Mouse (Mus musculus): ENCODE measurements around the gene 5730455P16Rik. TPM values are rescaled to one million over a fixed set of nuclear protein-coding genes. Genes with fewer than 3 reads are reported as not detected.
"Not testable (repeated sequence)": the region's sequence is repeated elsewhere in the genome, so short reads cannot be mapped to it uniquely, and the experiment has no call there.

5730455P16Rik gene
- polyA plus RNA-seq, 1 experiment from 2014 or later, result 40.4 TPM

DNA sequence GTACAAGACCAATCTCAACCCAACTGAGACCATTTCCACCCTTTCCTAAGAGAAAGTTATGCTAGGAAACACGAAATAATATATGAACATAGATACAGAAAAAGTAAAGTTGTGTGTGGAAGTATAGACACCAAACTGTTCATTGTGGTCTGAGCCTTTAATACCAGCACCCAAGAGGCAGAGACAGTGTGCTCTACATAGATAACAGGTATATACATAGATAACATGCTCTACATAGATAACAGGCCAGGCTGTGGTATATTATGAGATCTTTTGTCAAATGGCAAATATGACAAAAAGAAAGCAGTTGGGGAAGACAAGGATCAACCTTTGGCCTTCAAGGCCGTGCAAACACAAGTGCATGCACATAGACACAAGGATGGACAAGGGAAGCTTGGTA, 32.5 kb upstream of the 5730455P16Rik start:
- no peak for DNase-seq (ENCODE audit: low spot score)
- ATAC-seq (ENCODE audit: low FRiP score), result no peak
- WGBS, result 94% methylated on average over 2 of the region's 2 CpGs
- Histone ChIP-seq H3K36me3 (replicated peaks; ENCODE audit: control insufficient read depth, insufficient read depth) (peaks cover 61% of the 10 kb centered on the region), H3K4me3 (replicated peaks; ENCODE audit: low read length) (no peak overlapping the region), H3K27me3 (ENCODE audit: control insufficient read depth, insufficient read depth, low read length) (no peaks in the 10 kb centered on the region), H3K4me1 (replicated peaks; ENCODE audit: control insufficient read depth, insufficient read depth, low read length) (no peaks in the 10 kb centered on the region), H3K4me2 (replicated peaks) (no peak overlapping the region), H3K9ac (no peak overlapping the region), H3K9me3 (ENCODE audit: control insufficient read depth, low read length) (no peaks in the 10 kb centered on the region), H3K27ac (no peak overlapping the region)

DNA sequence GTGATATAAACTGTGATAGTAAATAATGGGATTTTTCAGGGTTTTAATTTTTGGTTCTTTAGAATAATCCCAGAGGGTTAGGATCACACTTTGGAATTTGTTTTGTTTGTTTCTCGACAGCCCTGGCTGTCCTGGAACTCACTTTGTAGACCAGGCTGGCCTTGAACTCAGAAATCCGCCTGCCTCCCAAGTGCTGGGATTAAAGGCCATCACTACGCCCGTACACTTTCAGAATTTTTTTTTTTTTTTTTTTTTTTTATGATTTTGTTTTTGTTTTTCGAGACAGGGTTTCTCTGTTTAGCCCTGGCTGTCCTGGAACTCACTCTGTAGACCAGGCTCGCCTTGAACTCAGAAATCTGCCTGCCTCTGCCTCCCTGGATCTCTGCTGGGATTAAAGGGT, 30.0 kb upstream of the 5730455P16Rik start:
- not testable (repeated sequence) for H3K4me1 ChIP-seq (replicated peaks; ENCODE audit: control insufficient read depth, insufficient read depth, low read length); H3K4me3 ChIP-seq (replicated peaks; ENCODE audit: low read length); H3K9me3 ChIP-seq (ENCODE audit: control insufficient read depth, low read length); ATAC-seq (ENCODE audit: low FRiP score); H3K4me2 ChIP-seq (replicated peaks); H3K27ac ChIP-seq; DNase-seq (ENCODE audit: low spot score); H3K9ac ChIP-seq; H3K27me3 ChIP-seq (ENCODE audit: control insufficient read depth, insufficient read depth, low read length)
- H3K36me3 ChIP-seq (replicated peaks; ENCODE audit: control insufficient read depth, insufficient read depth), result peaks cover 74% of the 10 kb centered on the region
- 98% methylated on average over 6 of the region's 6 CpGs for WGBS

DNA sequence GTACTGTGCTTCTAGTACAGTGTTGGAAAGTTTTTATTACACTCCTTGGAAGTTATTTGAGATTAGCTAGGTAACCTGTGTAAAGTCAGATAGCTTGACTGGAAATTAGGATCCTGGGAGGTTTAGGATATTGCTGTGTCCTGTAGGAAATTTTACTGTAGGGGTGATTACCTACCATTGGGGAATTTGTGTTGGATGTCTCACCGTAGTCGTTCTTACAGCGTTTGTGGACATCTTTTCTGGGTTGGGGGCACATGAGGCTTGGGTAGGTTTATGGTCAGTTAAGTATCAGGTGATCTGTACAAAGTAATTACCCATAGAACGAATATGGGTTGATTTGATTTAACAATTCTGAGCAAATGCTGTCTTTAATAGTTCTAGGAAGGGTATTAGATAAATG, 18.8 kb upstream of the 5730455P16Rik start:
- no peaks in the 10 kb centered on the region for H3K27me3 ChIP-seq (ENCODE audit: control insufficient read depth, insufficient read depth, low read length)
- no peaks in the 10 kb centered on the region for H3K9me3 ChIP-seq (ENCODE audit: control insufficient read depth, low read length)
- H3K9ac ChIP-seq, result no peak overlapping the region
- H3K4me2 ChIP-seq (replicated peaks), result no peak overlapping the region
- ATAC-seq (ENCODE audit: low FRiP score) (no peak), DNase-seq (ENCODE audit: low spot score) (no peak)
- peaks cover 84% of the 10 kb centered on the region for H3K36me3 ChIP-seq (replicated peaks; ENCODE audit: control insufficient read depth, insufficient read depth)
- H3K4me3 ChIP-seq (replicated peaks; ENCODE audit: low read length), result no peak overlapping the region
- no peak overlapping the region for H3K27ac ChIP-seq
- H3K4me1 ChIP-seq (replicated peaks; ENCODE audit: control insufficient read depth, insufficient read depth, low read length), result no peaks in the 10 kb centered on the region
- WGBS, result 94% methylated on average over 4 of the region's 4 CpGs

DNA sequence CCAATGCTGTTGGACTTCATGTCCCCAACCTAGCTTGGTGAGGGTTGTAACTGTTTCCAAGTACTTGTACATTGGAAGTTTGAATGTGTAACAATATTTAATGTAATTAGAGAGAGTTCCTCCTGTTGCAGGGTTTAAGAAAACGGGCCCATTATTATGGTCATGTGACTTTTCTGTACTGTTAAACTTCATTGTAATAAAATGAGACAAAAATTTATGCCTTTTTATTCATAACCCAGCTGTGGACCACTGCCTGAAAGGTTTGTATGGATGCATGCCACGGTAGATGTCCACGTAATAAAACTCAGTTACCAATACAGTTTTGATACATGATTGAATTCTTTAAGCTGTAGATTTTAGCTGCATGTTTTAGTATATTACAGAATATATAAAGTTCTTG, 18.1 kb upstream of the 5730455P16Rik start:
- Histone ChIP-seq H3K36me3 (replicated peaks; ENCODE audit: control insufficient read depth, insufficient read depth) (peaks cover 85% of the 10 kb centered on the region), H3K9me3 (ENCODE audit: control insufficient read depth, low read length) (no peaks in the 10 kb centered on the region), H3K4me2 (replicated peaks) (no peak overlapping the region), H3K4me1 (replicated peaks; ENCODE audit: control insufficient read depth, insufficient read depth, low read length) (no peaks in the 10 kb centered on the region), H3K27ac (no peak overlapping the region), H3K4me3 (replicated peaks; ENCODE audit: low read length) (no peak overlapping the region), H3K9ac (no peak overlapping the region), H3K27me3 (ENCODE audit: control insufficient read depth, insufficient read depth, low read length) (no peaks in the 10 kb centered on the region)
- ATAC-seq (ENCODE audit: low FRiP score) (no peak), DNase-seq (ENCODE audit: low spot score) (no peak)
- 91% methylated on average over 3 of the region's 3 CpGs for WGBS

DNA sequence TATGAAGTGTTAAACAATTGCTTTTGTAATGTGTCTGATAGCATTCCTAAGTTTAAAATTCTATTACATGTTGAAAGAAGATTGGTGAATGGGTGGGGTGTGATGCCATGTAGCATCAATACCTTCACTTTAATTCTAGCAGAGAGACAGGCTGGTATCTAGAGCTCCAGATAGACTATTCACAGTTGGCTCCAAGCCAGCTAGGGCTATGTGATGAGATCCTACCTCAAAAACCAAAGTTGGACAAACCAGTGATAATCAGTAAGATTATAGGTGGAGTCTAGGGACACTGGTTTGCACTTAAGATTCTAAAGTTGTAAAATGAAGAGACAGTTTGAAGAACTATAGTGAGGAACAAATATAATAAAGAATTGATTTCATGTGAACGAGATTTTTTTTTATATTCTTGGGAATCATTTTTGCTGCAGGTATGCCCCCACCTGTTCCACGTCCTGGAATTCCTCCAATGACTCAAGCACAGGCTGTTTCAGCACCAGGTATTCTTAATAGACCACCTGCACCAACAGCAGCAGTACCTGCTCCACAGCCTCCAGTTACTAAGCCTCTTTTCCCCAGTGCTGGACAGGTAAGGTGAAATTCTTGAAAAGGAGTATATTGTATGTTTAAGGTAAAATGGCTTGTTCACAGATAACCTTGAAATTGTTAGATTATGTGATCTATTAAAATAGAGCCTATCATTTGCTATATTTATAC, 13.7 kb upstream of the 5730455P16Rik start:
- H3K4me1 ChIP-seq (replicated peaks; ENCODE audit: control insufficient read depth, insufficient read depth, low read length), result peaks cover 5% of the 10 kb centered on the region
- peaks cover 82% of the 10 kb centered on the region for H3K36me3 ChIP-seq (replicated peaks; ENCODE audit: control insufficient read depth, insufficient read depth)
- H3K4me3 ChIP-seq (replicated peaks; ENCODE audit: low read length), result no peak overlapping the region
- ATAC-seq (ENCODE audit: low FRiP score) (no peak), DNase-seq (ENCODE audit: low spot score) (no peak)
- H3K9ac ChIP-seq, result no peak overlapping the region
- no peaks in the 10 kb centered on the region for H3K27me3 ChIP-seq (ENCODE audit: control insufficient read depth, insufficient read depth, low read length)
- 93% methylated on average over 2 of the region's 2 CpGs for WGBS
- no peak overlapping the region for H3K4me2 ChIP-seq (replicated peaks)
- no peak overlapping the region for H3K27ac ChIP-seq
- no peaks in the 10 kb centered on the region for H3K9me3 ChIP-seq (ENCODE audit: control insufficient read depth, low read length)

DNA sequence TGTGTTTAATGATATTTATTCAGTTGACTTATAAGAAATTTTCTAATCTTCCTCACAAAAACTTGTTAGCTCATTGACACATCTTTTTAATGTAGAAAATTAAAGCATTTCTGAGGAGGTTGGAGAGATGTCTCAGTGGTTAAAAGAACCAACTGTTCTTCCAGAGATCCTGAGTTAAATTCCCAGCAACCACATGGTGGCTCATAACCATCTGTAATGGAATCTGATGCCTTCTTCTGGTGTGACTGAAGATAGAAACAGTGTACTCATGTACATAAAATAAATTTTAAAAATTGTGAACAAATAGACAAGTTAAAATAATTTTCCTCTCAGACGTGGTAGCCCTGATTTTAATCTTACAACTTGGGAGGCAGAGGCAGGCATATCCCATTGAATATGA, 12.1 kb upstream of the 5730455P16Rik start:
- DNase-seq (ENCODE audit: low spot score) (no peak), ATAC-seq (ENCODE audit: low FRiP score) (no peak)
- no peak overlapping the region for H3K4me2 ChIP-seq (replicated peaks)
- peaks cover 74% of the 10 kb centered on the region for H3K36me3 ChIP-seq (replicated peaks; ENCODE audit: control insufficient read depth, insufficient read depth)
- no peaks in the 10 kb centered on the region for H3K27me3 ChIP-seq (ENCODE audit: control insufficient read depth, insufficient read depth, low read length)
- peaks cover 21% of the 10 kb centered on the region for H3K4me1 ChIP-seq (replicated peaks; ENCODE audit: control insufficient read depth, insufficient read depth, low read length)
- no peak overlapping the region for H3K4me3 ChIP-seq (replicated peaks; ENCODE audit: low read length)
- H3K9ac ChIP-seq, result no peak overlapping the region
- no peaks in the 10 kb centered on the region for H3K9me3 ChIP-seq (ENCODE audit: control insufficient read depth, low read length)
- no peak overlapping the region for H3K27ac ChIP-seq
- WGBS, result 91% methylated on average over 1 of the region's 1 CpGs

DNA sequence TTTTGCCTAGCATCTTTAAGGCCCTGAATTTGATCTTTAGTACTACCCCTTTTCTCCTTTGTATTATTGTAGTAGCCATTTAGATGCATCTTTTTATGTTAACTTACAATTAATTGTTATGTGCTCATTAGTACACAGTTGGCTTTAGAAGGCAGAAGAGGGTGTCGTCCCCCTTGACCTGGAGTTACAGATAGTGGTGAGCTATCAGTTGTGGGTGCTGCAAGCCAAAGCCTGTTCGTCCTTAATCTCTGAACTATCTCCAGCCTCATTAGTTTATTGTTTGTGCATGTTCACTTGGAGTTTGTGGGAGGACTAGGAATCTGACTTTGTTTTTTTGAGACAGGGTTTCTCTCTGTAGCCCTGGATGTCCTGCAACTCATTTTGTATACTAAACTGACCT, 9.0 kb upstream of the 5730455P16Rik start:
- Histone ChIP-seq H3K36me3 (replicated peaks; ENCODE audit: control insufficient read depth, insufficient read depth) (peaks cover 53% of the 10 kb centered on the region), H3K27me3 (ENCODE audit: control insufficient read depth, insufficient read depth, low read length) (no peaks in the 10 kb centered on the region), H3K4me3 (replicated peaks; ENCODE audit: low read length) (peak overlapping the region; percentile 74; the same call in 1 of the 2 replicates), H3K4me1 (replicated peaks; ENCODE audit: control insufficient read depth, insufficient read depth, low read length) (peaks cover 33% of the 10 kb centered on the region), H3K4me2 (replicated peaks) (peak overlapping the region; percentile 84), H3K9me3 (ENCODE audit: control insufficient read depth, low read length) (no peaks in the 10 kb centered on the region), H3K9ac (peak overlapping the region; percentile 13; the same call in 1 of the 2 replicates), H3K27ac (no peak overlapping the region)
- DNase-seq (ENCODE audit: low spot score) (no peak), ATAC-seq (ENCODE audit: low FRiP score) (no peak)
- 75% methylated on average over 2 of the region's 2 CpGs for WGBS

DNA sequence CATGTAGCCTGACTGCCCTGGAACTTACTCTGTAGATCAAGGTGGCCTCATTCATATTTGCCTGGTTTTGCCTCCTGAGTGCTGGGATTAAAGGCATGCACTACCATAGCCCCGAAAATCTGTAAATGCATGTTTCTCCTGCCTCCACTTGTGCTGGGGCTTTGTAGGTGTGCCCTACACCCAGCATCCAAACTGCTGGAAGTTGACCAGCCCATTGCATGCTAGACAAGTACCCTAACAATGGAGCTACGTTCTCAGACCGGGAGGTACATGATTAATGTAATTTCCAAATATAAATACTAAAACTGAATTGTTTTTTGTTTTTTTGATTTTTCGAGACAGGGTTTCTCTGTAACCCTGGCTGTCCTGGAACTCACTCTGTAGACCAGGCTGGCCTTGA, 7.2 kb upstream of the 5730455P16Rik start:
- ATAC-seq (ENCODE audit: low FRiP score) (no peak), DNase-seq (ENCODE audit: low spot score) (no peak)
- Histone ChIP-seq H3K9me3 (ENCODE audit: control insufficient read depth, low read length) (no peaks in the 10 kb centered on the region), H3K27me3 (ENCODE audit: control insufficient read depth, insufficient read depth, low read length) (no peaks in the 10 kb centered on the region), H3K4me1 (replicated peaks; ENCODE audit: control insufficient read depth, insufficient read depth, low read length) (peaks cover 33% of the 10 kb centered on the region), H3K4me2 (replicated peaks) (peak overlapping the region; percentile 84), H3K36me3 (replicated peaks; ENCODE audit: control insufficient read depth, insufficient read depth) (peaks cover 40% of the 10 kb centered on the region), H3K9ac (peak overlapping the region; percentile 92), H3K4me3 (replicated peaks; ENCODE audit: low read length) (peak overlapping the region; percentile 74), H3K27ac (no peak overlapping the region)
- WGBS, result 41% methylated on average over 4 of the region's 4 CpGs

DNA sequence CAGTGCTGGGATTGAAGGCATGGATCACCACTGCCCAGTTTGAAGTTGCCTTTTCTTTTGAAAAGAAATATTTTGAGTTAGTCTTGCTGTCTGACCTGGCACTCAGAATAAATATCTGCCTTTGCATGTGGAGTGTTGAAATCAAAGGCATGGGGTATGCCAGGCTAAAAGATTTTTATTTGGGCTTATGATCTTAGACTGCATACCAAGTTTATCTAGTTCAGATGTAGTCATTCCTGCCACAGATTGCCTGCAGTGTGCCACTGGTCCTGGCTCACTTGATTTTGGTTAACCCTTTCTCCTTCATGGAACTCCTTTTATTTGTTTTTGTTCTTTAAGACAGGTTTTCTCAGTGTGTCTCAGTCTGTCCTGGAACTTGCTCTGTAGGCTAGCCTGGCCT, 6.6 kb upstream of the 5730455P16Rik start:
- Histone ChIP-seq H3K9me3 (ENCODE audit: control insufficient read depth, low read length) (no peaks in the 10 kb centered on the region), H3K4me1 (replicated peaks; ENCODE audit: control insufficient read depth, insufficient read depth, low read length) (peaks cover 33% of the 10 kb centered on the region), H3K4me3 (replicated peaks; ENCODE audit: low read length) (peak overlapping the region; percentile 74), H3K9ac (peak overlapping the region; percentile 92), H3K4me2 (replicated peaks) (peak overlapping the region; percentile 84), H3K27me3 (ENCODE audit: control insufficient read depth, insufficient read depth, low read length) (no peaks in the 10 kb centered on the region), H3K27ac (no peak overlapping the region), H3K36me3 (replicated peaks; ENCODE audit: control insufficient read depth, insufficient read depth) (peaks cover 34% of the 10 kb centered on the region)
- DNase-seq (ENCODE audit: low spot score) (no peak), ATAC-seq (ENCODE audit: low FRiP score) (no peak)

DNA sequence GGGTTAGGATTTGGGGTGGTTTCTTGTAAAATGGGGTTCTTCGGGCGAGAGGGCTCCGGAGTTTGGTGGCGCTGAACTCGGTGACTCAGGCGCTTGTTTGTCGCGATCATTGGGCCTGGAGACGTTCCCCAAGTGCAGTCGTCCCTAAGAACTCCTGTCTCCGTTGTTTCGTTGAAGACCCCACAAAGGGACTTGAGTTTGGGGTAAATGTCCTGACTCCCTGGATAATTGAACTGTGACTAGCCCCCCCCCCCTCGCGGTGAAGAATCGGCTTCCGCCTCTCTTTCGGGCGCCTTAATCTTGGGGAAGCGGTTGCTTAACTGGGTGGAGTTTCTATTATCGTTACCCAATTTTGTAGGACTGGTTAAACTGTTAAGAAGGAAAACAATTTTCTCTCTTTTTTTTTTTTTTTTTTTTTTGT, 5.8 kb upstream of the 5730455P16Rik start:
- Histone ChIP-seq H3K4me3 (replicated peaks; ENCODE audit: low read length) (peak overlapping the region; percentile 74), H3K27ac (peak overlapping the region; percentile 90), H3K4me1 (replicated peaks; ENCODE audit: control insufficient read depth, insufficient read depth, low read length) (peaks cover 33% of the 10 kb centered on the region), H3K27me3 (ENCODE audit: control insufficient read depth, insufficient read depth, low read length) (no peaks in the 10 kb centered on the region), H3K36me3 (replicated peaks; ENCODE audit: control insufficient read depth, insufficient read depth) (peaks cover 27% of the 10 kb centered on the region), H3K9me3 (ENCODE audit: control insufficient read depth, low read length) (no peaks in the 10 kb centered on the region), H3K4me2 (replicated peaks) (peak overlapping the region; percentile 84), H3K9ac (peak overlapping the region; percentile 92)
- DNase-seq (ENCODE audit: low spot score), result peak; percentile 39
- ATAC-seq (ENCODE audit: low FRiP score), result no peak
- WGBS, result under 1% methylated on average over 20 of the region's 20 CpGs
